Mouse (Mus musculus) testis, adult 2 months (tissue): ENCODE data around the gene Guca2b.

Source experiments
- CTCF ChIP-seq: fragments of 200-500 bp; IDR thresholded peaks from 2 replicates; pipeline ENCODE4 v1.5.1; 2012; ENCODE audit warnings: low read depth, mild to moderate bottlenecking, inconsistent platforms, low read length, moderate library complexity; ENCODE audit not compliant: control insufficient read depth, insufficient read depth, insufficient replicate concordance
- POLR2A ChIP-seq: fragments of 200-500 bp; IDR thresholded peaks from 2 replicates; pipeline ENCODE4 v1.6.1; 2012; ENCODE audit warnings: low read depth, mild to moderate bottlenecking, inconsistent platforms, low read length, moderate library complexity; ENCODE audit not compliant: control insufficient read depth

DNA sequence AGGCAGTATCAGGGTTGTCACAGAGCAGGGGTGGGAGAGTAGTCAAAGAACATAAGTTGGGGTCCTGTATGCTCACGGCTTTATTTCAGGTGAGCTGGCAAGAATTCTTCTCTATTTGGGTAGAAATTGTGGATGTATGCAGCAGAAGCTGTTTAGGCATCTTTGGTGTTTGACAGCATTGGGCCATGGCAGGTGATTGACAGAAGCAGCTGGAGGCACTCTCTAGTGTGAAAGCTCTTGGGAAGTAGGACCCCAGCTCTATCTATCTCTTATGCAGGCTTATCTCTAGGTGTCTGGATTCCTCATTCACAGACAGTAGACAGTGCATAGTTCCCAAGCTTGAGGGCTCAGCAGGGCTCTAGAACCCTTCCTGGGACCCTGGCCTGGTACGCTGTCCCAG lies 27.0 kb upstream of the Guca2b start:
- TF ChIP-seq CTCF (no peak), POLR2A (no peak)
